Mouse (Mus musculus): ENCODE data around the gene Mcidas.
"Not testable (repeated sequence)": the region's sequence is repeated elsewhere in the genome, so short reads cannot be mapped to it uniquely, and the experiment has no call there.

Mcidas gene

GRCm38 (mm10) chr13:113013174-113013953 lies 19.7 kb downstream of the Mcidas start:
- DNase-seq (ENCODE audit: low spot score in 2 of 2): not testable (repeated sequence)

DNA sequence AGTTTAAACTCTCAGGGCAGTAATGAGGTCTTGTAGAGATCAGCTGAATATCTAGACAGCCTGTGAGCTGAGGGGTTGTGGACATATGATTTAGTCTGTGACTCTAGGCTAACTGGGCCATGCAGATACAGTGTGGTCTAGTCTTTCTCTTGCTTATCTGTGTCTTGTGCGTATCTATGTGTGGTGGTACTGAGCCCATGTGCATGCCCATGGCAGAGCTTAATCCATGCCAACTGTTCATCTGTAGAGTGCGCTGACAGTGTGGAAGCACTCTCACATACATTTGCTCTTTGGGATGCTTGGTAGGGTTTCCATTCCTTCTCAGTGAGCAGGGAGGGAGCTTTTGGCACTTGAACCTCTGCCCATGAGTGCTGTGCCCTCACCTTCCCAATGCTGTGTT lies 27.9 kb downstream of the Mcidas start:
- no peak for DNase-seq (ENCODE audit: low spot score in 2 of 2)

DNA sequence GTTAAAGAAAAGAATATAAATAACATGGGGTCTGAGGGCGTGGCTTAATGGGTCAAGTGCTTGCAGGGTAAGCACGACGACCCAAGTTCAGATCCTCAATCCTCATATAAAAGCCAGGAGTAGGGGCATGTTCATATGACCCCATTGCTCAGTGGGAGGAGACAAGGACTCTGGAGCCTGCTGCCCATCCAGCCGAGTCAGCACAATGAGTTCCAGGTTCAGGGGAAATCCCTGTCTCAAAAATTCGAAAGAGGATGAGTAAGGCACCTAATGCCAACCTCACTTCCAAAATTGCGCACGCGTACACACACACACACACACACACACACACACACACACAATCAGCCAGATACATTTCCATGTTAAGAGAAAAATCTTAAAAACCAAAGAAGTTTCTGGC lies 28.8 kb downstream of the Mcidas start:
- no peak for DNase-seq (ENCODE audit: low spot score in 2 of 2)

DNA sequence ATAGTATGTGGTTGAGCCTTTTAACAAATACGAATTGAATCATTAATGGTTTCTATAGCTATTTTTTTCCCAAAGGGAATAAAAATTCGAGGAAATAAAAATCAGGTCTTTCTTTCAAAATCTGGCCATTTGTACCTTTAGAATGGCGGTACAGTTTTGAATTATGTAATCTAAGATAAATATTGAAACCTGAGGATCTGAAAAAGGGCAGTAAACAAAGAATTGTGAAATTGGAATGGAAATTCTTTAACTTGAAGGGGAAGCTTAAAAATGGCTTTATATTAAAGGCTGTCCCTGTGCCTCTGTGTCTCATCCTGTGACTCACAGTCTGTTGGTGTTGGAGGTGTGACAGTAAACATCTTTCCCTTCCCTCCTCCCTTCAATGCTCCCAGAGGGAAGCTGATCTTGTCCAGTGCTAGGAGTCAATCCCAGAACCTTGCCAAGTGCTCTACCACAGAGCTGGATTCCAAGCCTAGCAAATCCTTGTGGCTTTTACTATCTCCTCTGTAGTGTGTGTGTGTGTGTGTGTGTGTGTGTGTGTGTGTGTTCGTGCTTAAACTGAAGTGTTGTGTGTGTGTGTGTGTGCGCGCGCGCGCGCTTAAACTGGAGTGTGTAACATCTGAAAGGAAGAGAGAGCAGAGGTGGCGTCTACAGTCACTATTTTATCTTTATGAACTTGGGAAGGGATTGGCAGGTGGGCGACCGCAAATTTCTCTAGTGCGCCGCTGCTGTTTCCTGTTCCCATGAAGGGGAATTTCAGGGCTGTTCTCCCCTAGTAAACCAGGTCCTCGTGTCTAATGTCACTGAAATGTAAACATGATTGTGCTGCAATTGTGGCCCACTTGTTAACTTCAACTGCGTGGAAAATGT lies 29.9 kb downstream of the Mcidas start:
- no peak for DNase-seq (ENCODE audit: low spot score in 2 of 2)

GRCm38 (mm10) chr13:113031351-113031750 lies 37.7 kb downstream of the Mcidas start:
- no peak for DNase-seq (ENCODE audit: low spot score in 2 of 2)

- no peak for DNase-seq (ENCODE audit: low spot score in 2 of 2)
Observed at GRCm38 (mm10) chr13:113031792-113032571, 38.3 kb downstream of the Mcidas start.

DNA sequence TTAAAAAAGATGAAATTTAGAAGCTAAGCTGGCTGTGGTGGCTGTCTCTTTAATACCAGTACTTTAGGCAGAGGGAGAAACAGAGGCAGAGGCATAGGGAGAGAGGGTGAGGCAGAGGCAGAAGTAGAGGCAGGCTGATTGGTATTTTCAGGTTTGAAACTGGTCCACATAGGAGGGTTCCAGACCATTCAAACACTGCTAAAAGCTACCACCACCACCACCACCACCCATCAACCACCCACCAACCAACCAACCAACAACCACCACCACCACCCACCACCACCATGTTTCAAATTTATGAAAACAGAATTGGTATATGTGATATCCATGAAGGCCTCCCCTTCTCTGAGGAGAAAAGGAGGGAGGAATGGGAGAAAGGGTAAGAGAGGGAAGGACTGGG lies 39.2 kb downstream of the Mcidas start:
- no peak for DNase-seq (ENCODE audit: low spot score in 2 of 2)

- DNase-seq (ENCODE audit: low spot score in 2 of 2): no peak
Observed at GRCm38 (mm10) chr13:113034271-113034886, 40.7 kb downstream of the Mcidas start.

GRCm38 (mm10) chr13:113034950-113035421 lies 41.3 kb downstream of the Mcidas start, which contains the start of gene Cdc20b:
Gene Cdc20b, plus strand, starts transcription at chr13:113035111.
- DNase-seq (ENCODE audit: low spot score in 2 of 2): peak; percentile 35 to 59

DNA sequence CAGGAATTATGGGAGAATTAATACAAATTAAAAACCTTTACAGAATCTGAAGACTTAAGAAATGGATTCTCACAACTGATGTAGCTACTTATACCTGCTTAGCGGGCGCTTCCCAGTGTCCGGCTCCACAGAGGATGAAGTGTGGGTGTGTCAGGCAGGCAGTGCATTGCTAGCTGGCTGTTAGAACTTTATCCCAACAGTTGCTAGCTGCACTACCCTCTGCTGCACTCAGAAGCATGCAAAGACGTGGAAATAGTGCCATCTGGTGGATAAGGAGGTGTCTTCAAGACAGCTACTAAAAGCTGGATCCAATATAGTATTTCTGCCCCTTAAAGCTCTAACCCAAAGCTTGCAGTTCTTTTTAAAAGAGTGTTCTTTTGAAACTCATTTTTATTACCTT lies 42.2 kb downstream of the Mcidas start:
- peak; percentile 33 to 63 for DNase-seq (ENCODE audit: low spot score in 2 of 2)

GRCm38 (mm10) chr13:113044876-113045275 lies 51.2 kb downstream of the Mcidas start:
- no peak for DNase-seq (ENCODE audit: low spot score in 2 of 2)

GRCm38 (mm10) chr13:113045458-113046110 lies 51.9 kb downstream of the Mcidas start:
- no peak for DNase-seq (ENCODE audit: low spot score in 2 of 2)

DNA sequence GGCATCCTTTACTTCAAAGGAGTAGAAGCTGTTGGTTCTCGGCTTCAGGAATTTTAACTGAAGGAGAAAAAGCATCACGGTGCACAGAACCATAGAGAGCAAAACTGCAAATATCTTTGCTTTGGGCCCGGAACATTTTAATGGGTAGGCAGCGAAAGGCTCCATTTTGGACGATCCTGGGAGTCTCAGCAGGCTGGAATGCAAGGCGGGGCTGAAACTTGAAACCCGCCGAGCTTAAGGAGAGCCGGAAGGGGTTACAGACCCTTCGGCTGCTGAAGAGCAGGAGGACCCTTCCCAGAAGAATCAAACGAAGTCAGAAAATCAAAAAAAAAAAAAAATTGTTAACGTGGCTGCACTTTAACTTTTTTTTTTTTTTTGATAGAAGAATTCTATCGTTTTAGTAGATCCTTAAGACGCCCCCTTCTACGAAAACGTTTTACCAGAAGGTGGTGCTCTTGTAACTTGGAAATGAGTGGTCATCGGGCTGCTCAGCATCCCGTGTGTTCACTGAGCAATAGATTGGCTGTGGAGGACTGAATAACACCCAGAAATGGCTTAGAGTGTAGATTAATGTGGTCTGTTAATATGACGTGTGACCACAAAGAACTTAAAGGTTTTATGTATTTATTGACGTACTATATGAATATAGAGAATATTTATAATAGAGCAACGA lies 52.7 kb downstream of the Mcidas start, which contains the start of gene Gpx8:
TSS of gene Gpx8 (minus strand) at position 200 of the 673 bp plus-strand sequence.
- no peak for DNase-seq (ENCODE audit: low spot score in 2 of 2)

GRCm38 (mm10) chr13:113047018-113047417 lies 53.4 kb downstream of the Mcidas start:
- no peak for DNase-seq (ENCODE audit: low spot score in 2 of 2)

DNA sequence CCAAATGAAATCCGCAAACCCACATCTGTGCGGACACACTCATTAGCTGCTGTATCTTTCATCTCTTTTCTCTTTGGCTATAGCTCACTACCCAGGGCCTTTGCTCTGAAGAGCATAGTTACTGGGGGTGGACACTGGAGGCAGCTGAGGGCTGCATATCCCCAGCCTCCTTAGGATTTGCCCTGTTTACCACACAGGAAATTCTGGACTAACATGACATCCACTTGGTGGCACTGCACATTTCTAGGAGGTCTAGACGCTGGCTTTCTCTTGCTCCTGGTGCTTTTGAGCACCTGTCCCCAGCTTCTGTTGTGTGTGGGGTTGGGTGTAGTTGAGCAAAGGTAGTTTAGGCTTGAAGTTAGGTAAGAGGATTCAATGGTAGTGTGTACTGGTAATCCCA lies 54.0 kb downstream of the Mcidas start:
- no peak for DNase-seq (ENCODE audit: low spot score in 2 of 2)
